Comparison of ENCODE assay signal across 15 mouse cellular contexts in the genomic region with DNA sequence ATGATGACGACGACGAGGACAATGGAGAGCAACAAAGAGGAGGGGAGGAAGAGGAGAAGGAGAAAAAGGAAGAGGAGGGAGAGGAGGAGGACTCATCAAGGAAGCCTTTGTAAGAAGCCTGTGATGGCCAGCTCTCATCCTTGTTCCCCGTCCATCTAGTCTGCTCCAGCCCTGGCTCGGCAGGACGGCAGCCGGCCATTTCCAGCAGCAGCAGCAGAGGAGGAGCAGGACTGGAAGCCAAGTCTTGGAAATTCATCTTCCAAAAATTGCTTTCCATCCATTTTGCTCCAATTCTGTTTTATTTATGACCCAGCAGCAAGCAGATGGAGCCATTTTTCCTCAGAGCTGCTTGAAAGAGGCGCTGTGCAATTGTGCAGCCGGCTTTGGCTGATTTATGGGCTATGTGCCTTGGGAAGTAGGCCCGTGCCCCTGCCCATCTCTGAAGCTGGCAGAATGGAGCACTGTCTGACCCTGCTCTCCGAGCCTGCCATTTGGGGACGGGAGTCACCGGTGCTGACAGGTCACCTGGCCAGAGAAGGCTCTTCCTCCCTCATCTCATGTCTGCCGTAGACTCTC.
DNase-seq lines count a peak whose midpoint lies in the region; TF ChIP-seq lines count a peak whose summit lies in the region.
"Had no signal": no experiment of that assay in that cellular context is flagged by ENCODE, and none has a peak within 500 bp of the region (broad histone marks: within the 10 kb centered on the region; RNA-seq: fewer than 3 reads in every experiment).

No protein-coding gene starts in this region.

- TF ChIP-seq CTCF in layer of hippocampus, adult 2 months (conservative IDR thresholded peaks at IDR 0.05) = no peak

- peak; percentile 17 for DNase-seq in adrenal gland, postnatal 10 days
- DNase-seq in adrenal gland, adult 18-20 months (ENCODE audit: low spot score in 2 of 2) = no peak
- peak; percentile 31 for DNase-seq in gastrocnemius, postnatal 14 days
- no peak for DNase-seq in gastrocnemius, adult 18-20 months (ENCODE audit: low spot score)
- DNase-seq in layer of hippocampus, adult 2 months (ENCODE audit: low spot score in 2 of 2) = no peak
- DNase-seq in layer of hippocampus, adult 11-12 months (ENCODE audit: low spot score) = no peak
- peak; percentile 36 for DNase-seq in gastrocnemius, postnatal 25 days
- no peak for DNase-seq in heart, adult 11 months
- DNase-seq: heart, postnatal 10 days; kidney, postnatal 25 days; layer of hippocampus, postnatal 36 days; thymus, adult 18-20 months had no signal

- no peak overlapping the region for H3K4me3 ChIP-seq in layer of hippocampus, adult 2 months
- H3K4me3 ChIP-seq: limb, embryonic 10.5 days; liver, embryonic 12.5 days; megakaryocyte, embryonic 14.5 days had no signal

- intact Hi-C loops in gastrocnemius, postnatal 14 days (cut with DNase I; ENCODE audit: low total_unique reads) = no loop called here

- peak overlapping the region; percentile 23; the same call in 1 of the 2 replicates for H3K27ac ChIP-seq in layer of hippocampus, adult 2 months
- H3K27ac ChIP-seq: limb, embryonic 10.5 days; liver, embryonic 12.5 days had no signal

Comparison
In these comparisons a context has a peak if more than half of its experiments do, and no peak if none do; other contexts are left out.
1. DNase-seq: peak in adrenal gland, postnatal 10 days (single experiment), gastrocnemius, postnatal 14 days (single experiment) and gastrocnemius, postnatal 25 days (single experiment); none in adrenal gland, adult 18-20 months (0 of 2), gastrocnemius, adult 18-20 months (single experiment), layer of hippocampus, adult 2 months (0 of 2), layer of hippocampus, adult 11-12 months (single experiment) and heart, adult 11 months (single experiment).